Mouse (Mus musculus): ENCODE results near the gene Shb.

Gene Shb

DNA sequence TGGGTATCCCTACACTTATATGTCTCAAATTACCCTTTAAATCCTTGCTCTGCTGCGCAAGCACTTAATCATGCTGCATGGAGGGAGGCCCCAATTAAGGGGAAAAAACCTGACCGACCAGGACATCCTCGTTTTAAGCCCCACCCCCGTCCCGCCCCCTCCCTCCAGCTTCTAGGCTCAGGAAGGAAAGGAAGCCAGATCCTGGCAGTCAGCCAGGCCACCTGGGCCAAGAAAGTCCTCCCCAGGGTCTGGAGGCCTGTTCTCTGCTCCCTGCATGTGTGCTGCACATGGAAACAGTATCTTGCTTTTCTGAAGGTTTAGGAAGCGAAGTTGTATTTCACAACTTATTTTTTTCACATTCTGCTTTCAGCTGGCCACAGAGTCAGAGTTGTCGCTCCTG lies at the start of gene Shb:
TSS of gene Shb (minus strand) at position 96 of the 400 bp plus-strand sequence.
- in situ Hi-C loops (cut with MboI; ENCODE audit: low pct_unique_long_range_greater_than_20kb in 1 of 2, low sequenced_read_pairs in 2 of 2, unreplicated experiment in 1 of 2), result no loop called here

GRCm38 (mm10) chr4:45581095-45581494 lies 48.8 kb upstream of the Shb start:
- in situ Hi-C loops (cut with MboI; ENCODE audit: low pct_unique_long_range_greater_than_20kb in 1 of 2, low sequenced_read_pairs in 2 of 2, unreplicated experiment in 1 of 2), result no loop called here

- in situ Hi-C loops (cut with MboI; ENCODE audit: low pct_unique_long_range_greater_than_20kb in 1 of 2, low sequenced_read_pairs in 2 of 2, unreplicated experiment in 1 of 2), result no loop called here
Observed at GRCm38 (mm10) chr4:45578554-45579370, 46.5 kb upstream of the Shb start.

DNA sequence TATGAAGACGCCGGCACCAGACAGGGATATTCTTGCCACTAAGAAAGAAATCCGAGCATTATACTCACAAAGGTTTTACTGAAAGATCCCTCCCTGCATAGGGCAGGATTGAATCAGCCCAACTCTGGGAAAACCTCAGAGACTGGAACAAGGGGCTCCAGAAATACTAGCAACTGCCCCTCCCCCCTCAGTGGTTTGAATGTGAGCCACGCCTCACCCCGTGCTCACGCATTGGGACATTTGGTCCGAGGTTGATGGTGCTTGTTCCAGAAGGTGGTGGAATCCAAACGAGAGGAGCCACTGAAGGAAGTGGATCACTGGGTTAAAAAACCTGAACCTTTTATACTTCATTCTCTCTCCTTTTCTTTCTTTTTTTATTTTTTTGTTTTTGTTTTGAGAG lies 45.4 kb upstream of the Shb start:
- in situ Hi-C loops (cut with MboI; ENCODE audit: low pct_unique_long_range_greater_than_20kb in 1 of 2, low sequenced_read_pairs in 2 of 2, unreplicated experiment in 1 of 2), result no loop called here

DNA sequence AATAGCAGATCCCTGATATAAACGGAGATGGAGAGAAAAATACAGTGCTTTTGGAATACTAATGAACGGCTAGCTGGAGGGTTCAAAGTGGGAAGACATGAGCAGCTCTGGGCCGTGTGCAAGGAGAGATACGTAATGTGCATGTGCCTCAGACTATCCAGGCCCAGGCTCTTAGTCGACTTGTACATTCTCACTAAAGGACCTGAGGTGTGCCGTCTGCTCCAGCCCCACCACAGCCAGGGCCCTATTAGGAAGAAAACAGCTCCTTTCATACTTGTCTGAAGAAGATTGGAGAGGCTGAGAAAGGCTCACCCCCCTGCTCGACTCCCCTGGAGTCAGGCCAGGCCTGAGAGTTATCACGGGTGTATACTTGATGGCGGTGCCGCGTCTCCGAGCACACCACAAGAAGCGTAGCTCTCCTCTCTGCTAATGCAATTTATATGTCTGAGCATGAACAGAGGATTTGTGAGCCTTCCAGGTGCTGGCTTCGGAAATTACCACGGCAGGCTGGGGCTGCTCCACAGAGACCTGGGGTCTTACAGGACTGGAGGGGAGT lies 42.4 kb upstream of the Shb start:
- in situ Hi-C loops (cut with MboI; ENCODE audit: low pct_unique_long_range_greater_than_20kb in 1 of 2, low sequenced_read_pairs in 2 of 2, unreplicated experiment in 1 of 2), result no loop called here

DNA sequence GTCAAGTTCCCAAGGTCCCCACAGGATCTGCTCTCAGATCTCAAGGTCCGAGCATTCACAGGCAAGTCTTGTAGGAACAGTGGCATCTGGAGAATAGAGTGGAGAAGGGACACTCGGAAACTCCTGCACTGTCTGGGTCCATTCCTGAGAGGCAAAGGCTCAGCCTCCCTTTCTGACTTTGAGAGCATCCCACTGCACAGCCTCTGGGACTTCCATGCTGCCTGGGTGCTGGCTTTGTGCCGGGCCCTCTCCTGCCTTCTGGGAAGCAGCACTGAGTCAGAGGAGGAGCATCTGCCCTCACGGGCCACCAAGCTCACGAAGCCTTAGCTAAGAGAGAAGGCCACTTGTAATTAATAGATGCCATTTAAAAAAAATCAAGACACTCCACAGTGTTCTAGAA lies 37.3 kb upstream of the Shb start:
- in situ Hi-C loops (cut with MboI; ENCODE audit: low pct_unique_long_range_greater_than_20kb in 1 of 2, low sequenced_read_pairs in 2 of 2, unreplicated experiment in 1 of 2), result no loop called here

DNA sequence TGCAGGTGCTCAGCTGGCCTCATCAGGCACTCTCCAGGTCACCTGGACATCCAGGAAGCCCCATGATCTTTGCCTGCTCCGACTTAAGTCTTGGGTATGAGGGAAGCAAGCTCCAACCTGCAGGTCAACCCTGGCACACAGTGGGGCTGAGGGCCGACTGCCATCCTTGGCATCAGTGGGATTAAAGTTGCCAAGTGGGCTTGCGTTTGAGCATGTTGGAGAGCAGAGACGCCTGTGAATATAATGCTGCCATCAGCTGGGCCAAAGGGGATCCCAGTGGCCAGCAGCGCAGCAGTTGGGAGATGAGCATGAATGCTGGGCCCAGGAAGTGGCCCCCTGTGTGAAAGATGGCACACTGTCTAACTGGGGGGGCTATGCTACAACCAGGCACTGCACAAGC lies 25.9 kb upstream of the Shb start:
- in situ Hi-C loops (cut with MboI; ENCODE audit: low pct_unique_long_range_greater_than_20kb in 1 of 2, low sequenced_read_pairs in 2 of 2, unreplicated experiment in 1 of 2), result no loop called here

GRCm38 (mm10) chr4:45552571-45552970 lies 20.3 kb upstream of the Shb start:
- in situ Hi-C loops (cut with MboI; ENCODE audit: low pct_unique_long_range_greater_than_20kb in 1 of 2, low sequenced_read_pairs in 2 of 2, unreplicated experiment in 1 of 2), result no loop called here

DNA sequence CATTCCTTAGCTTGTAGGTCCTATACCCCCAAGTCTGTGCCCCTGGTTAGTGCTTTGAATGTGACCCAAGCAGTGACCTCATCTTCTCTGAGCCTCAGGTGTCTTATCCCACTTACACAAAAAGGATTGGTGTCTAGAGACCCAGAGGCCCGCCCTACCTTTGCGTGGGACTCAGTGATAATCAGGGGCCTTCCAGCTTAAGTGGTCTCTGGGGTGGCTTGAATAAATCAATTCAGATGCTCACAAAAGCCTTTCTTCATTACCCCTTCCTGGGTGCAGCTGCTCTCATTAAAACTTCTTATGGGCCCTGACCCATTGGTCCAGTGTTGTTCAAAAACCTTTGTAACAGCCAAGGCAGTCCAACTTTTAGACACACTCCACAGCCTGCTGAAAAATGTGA lies 18.7 kb upstream of the Shb start:
- in situ Hi-C loops (cut with MboI; ENCODE audit: low pct_unique_long_range_greater_than_20kb in 1 of 2, low sequenced_read_pairs in 2 of 2, unreplicated experiment in 1 of 2), result no loop called here

DNA sequence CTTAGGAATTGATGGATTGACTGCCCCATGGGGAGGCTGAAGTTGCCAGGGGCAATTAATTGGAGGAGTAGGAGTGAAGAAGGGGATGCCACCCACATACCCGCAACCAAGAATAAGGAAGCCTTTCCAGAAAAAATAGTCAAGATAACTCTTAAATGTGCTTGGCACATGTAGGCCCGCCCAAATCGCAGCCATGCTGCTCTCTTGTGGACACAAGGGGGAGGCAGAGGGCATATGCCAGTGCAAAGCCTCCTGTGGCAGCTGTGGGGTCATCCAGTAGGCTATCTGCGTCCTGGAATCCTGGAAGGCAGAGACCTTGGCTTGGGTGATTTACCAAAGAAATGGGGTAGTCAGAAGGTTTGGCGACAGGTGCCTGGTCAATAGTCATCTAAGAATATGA lies 17.2 kb upstream of the Shb start:
- in situ Hi-C loops (cut with MboI; ENCODE audit: low pct_unique_long_range_greater_than_20kb in 1 of 2, low sequenced_read_pairs in 2 of 2, unreplicated experiment in 1 of 2), result no loop called here

GRCm38 (mm10) chr4:45545851-45546250 lies 13.6 kb upstream of the Shb start:
- in situ Hi-C loops (cut with MboI; ENCODE audit: low pct_unique_long_range_greater_than_20kb in 1 of 2, low sequenced_read_pairs in 2 of 2, unreplicated experiment in 1 of 2), result no loop called here

DNA sequence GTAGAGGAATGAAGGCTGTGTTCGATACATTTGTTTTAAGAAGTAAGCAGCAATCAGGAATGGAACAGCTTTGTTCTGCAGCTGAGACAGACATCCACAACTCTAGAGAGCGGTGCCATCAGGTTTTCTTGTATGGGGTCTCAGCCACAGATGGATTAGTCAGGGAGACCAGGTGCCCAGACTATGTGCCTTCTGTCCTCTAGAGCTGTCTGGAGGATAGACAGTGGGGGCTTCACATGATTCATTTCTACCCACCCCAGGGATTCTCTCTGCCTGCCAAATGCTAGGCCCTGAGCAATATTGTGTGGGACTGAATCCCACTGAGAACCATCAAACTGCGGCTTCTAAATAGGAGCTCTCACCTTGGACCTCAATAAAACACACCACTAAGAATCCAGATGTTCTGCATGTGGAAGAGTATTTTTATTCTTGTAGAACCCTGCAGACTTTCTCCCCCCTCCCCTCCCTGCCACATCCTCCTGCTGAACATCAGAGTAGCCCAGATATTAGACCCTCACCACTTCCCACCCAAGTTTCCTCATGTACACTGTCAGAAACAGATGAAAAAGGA lies 11.3 kb upstream of the Shb start:
- in situ Hi-C loops (cut with MboI; ENCODE audit: low pct_unique_long_range_greater_than_20kb in 1 of 2, low sequenced_read_pairs in 2 of 2, unreplicated experiment in 1 of 2), result no loop called here

DNA sequence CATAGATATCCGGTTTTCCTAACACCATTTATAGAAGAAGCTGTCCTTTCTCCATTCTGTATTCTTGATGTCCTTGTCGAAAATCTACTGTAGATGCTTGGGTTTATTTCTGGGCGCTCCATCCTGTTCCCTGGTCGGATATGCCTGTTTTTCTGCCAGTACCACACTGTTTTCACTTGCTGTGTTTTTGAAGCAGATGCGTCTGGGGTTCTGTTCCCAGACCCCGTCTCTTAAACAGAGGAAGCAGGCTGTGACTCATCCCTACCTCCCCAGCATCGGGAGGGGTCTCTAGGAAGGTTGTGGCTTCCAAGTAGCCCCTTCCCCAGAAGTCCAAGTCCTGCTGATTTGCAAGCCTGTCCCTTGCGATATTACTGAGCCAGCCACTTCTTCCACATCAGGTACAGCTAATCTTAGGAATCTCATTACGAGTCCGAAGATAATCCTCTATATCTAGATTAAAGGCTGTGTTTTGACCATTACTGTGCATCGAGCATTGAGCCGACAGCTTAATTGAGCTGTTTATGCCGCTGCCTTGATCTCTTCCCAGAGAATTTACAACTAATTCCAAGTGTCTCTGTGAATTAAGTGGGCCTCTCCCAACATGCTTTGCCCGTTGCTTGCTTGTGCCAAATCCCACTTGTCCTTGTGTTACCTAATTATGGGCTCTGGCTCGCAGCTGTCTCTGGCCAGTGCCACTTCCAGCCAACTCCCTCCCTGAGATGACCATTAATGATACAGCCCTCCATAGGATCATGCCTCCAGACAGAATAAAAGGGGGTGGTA lies 8.1 kb upstream of the Shb start:
- in situ Hi-C loops (cut with MboI; ENCODE audit: low pct_unique_long_range_greater_than_20kb in 1 of 2, low sequenced_read_pairs in 2 of 2, unreplicated experiment in 1 of 2), result no loop called here

DNA sequence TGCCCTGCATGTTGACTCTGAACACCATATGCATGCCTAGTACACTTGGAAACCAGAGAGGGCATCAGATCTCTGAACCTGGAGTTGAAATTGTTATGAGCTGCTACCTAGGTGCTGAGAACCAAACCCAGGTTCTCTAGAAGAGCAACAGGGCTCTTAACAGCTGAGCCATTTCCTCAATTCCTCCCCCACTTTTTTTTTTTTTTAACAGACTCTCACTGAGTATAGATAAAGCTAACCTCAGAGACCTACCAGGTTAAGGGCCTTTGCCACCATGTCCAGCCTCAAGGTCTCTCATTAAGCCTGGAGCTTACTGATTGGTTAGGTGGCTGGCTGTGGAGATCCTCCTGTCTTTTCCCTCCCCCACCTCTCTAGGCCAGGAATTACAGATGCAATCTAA lies 6.9 kb upstream of the Shb start:
- in situ Hi-C loops (cut with MboI; ENCODE audit: low pct_unique_long_range_greater_than_20kb in 1 of 2, low sequenced_read_pairs in 2 of 2, unreplicated experiment in 1 of 2), result no loop called here

DNA sequence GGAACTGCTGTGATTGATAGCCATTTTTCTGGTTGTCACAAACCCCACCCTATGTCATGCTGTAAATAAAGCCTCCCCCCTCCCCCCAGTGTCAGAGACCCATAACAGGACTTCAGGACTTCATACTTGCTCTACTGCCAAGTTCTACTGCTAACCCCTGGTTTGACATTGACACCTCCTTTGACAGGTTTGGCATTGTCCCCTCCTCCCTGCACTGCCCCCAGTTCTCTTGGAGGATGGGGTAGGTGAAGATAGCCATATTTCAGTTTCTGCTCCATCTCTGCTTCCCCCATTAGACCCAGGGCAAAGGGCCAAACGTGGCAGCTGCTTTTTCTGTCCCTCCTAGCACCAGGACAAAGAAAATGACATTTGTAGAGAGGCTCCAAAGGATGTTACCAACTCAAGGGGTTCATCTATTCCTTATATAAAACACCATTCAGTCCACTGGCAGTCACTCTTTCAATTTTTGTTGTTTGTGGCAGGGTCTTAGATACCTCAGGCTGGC lies 1.2 kb upstream of the Shb start:
- in situ Hi-C loops (cut with MboI; ENCODE audit: low pct_unique_long_range_greater_than_20kb in 1 of 2, low sequenced_read_pairs in 2 of 2, unreplicated experiment in 1 of 2), result no loop called here

- in situ Hi-C loops (cut with MboI; ENCODE audit: low pct_unique_long_range_greater_than_20kb in 1 of 2, low sequenced_read_pairs in 2 of 2, unreplicated experiment in 1 of 2), result no loop called here
Observed at GRCm38 (mm10) chr4:45530662-45531542, 1.4 kb downstream of the Shb start.

DNA sequence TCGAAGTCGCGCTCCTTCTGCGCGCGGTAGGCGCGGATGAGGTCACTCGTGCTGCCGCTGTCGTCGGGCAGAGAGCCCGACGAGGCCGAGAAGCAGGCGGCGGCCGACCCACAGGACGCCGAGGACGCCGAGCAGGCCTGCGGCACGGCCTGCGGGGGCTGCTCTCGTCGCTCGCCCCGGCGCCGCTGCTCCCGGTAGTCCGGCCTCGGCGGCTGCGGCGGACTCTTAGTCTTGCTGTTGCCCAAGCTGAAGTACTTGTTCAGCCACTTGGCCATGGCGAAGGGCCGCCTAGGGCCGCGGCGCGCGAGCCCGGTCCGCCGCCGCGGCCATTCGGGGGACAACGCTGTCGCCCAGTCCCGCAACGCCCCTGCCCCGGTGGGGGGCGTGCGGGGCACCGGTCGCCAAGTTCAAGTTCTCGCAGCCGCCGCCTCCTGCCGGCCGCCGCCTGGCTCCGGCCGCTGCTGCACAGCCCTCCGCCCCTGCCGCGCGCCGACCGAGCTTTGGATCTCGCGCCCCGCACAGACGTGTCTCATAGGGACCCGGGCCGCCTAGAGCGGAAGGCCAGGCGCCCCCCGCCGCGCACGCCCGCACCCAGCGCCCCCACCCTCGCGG lies 2.2 kb downstream of the Shb start:
- in situ Hi-C loops (cut with MboI; ENCODE audit: low pct_unique_long_range_greater_than_20kb in 1 of 2, low sequenced_read_pairs in 2 of 2, unreplicated experiment in 1 of 2), result no loop called here
